Mouse (Mus musculus) naive thymus-derived CD4-positive, alpha-beta T cell, adult 2 months (primary cell): ENCODE results near the gene Rnaseh2a.

ENCODE experiments used
- DNase-seq: peaks from one replicate; pipeline ENCODE4 v3.0.0-alpha.2; 2011; ENCODE audit warnings: low read depth

Rnaseh2a gene

GRCm38 (mm10) chr8:84967532-84968304, 1.8 kb downstream of the Rnaseh2a start:
- no peak for DNase-seq

DNA sequence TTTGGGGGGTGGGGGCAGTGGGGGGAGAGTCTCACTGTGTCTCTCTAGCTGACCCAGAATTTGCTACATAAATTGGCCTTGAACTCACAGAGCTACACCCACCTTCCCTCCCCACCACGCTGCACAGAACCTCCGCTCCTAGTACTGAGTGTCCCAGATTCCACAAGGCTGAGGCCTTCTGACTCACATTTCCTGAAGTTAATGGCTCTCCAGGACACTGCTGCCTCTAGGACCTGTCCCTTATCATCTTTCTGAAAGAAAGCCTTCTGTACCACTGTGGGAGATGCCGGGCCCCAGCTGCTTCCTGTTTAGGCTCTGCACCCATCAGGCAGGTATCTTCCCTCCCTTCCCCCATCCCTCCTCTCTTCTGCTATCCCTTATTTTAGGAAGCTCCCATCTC, 3.0 kb downstream of the Rnaseh2a start:
- no peak for DNase-seq

- DNase-seq, result peak; percentile 94
Observed at GRCm38 (mm10) chr8:84965731-84966291, 3.8 kb downstream of the Rnaseh2a start.

GRCm38 (mm10) chr8:84963952-84964351, 5.6 kb downstream of the Rnaseh2a start:
- no peak for DNase-seq

- DNase-seq, result no peak
Observed at GRCm38 (mm10) chr8:84959811-84960210, 9.8 kb downstream of the Rnaseh2a start.

DNA sequence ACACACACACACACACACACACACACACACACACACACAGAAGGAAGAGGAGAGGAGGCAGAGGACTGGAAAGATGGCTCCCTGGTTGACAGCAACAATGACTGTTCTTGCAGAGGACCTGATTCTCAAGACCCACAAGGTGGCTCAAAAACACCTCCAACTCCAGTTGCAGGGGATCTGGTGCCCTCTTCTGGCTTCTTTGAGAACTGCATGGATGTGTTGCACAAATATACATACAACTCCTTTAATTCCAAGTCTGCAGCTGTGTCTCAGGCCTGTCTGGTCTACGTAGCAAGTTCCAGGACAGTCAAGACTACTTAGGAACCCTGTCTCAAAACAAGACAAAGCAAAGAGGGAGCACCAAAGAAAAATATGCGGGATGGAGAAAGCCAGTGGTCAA, 12.8 kb downstream of the Rnaseh2a start:
- peak; percentile 84 for DNase-seq

DNA sequence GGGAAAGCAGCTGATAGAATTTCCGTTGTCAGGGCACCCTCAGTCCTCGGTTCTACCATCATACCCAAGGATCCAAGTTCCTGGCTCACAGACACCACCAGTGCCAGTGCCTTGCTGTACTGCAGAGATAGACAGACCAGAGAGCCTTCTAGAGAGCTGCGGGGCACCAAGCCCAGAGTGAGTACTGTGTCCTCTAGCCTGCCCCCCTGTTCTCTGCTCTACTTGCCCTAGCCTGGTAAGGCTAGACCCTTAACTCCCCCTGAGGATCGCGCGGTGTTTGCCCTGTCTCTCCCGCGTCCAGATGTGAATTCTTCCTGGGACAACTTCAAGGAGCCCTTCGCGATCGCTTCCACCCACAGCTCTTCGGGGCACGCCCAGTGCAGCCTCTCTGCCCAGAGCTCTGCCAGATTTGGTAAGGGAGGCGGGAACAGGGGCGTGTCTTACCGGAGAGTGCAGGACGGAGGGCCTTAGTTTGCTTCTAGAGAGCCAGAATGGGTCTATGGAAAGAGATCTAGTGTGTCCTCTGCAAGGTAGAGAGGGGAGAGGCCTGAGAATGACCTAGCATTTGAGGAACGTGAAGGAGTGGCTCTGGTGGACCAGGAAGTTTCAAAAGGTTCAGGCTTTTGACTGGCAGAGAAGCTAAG, 16.8 kb downstream of the Rnaseh2a start:
- DNase-seq, result peak; percentile 44

DNA sequence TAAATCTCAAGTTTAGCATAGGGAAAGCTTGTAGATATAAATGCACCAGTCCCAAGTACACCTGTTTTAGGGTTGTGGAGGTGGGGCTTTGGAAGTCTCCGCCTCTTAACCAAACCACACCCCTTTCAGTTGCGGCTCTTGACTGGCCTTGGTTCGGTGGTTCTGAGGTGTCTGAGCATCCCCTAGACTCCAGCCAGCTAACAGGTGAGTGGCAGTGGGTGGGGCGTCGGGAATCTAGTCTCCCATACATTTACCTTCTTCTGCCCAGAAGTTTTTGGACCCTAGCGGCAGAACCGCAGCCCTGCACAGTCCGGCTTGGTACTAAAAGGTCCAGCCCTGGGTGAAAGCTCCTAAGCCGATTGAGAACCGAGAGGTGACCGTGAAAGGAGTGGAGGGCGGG, 19.8 kb downstream of the Rnaseh2a start:
- no peak for DNase-seq

- peak; percentile 60 for DNase-seq
Observed at GRCm38 (mm10) chr8:84947241-84947545, 22.4 kb downstream of the Rnaseh2a start.

DNA sequence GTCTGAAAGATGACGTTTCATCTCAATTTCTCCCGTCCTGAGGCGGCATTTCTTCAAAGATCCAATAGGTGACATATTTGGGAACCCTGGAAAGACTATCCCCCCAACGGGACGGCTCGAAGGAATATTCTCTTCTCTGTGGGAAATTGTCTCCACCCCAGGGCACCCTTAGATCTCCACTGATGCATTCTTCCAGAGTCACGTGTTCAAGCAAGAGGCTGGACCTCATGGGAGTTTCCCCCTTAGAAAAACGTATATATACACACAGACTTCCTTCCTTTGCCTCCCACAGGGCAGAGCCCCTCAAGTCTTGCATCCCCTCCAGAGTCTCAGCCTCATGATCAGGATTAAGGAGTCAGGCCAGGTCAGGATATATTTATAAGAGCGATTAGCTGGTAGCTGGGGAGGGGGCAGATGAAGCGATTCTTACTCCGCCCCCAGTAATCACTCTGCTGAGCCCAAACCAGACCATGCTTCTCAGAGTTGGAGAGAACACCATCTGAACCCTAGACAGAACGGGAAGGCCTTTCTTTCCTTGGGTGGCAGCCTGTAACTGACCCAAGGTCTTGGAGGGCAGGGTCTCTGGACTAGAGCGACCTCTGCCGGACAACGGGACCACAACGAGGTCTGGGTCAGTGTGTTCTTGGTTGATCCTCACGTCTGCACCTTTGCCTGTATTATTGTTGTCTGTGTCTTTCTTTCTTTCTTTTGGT, 22.9 kb downstream of the Rnaseh2a start, which contains the start of gene Rtbdn:
Gene Rtbdn, plus strand, starts transcription at position 464 of the 713 bp plus-strand sequence.
- DNase-seq, result peak; percentile 19

GRCm38 (mm10) chr8:84945633-84946527, 23.7 kb downstream of the Rnaseh2a start:
- no peak for DNase-seq

DNA sequence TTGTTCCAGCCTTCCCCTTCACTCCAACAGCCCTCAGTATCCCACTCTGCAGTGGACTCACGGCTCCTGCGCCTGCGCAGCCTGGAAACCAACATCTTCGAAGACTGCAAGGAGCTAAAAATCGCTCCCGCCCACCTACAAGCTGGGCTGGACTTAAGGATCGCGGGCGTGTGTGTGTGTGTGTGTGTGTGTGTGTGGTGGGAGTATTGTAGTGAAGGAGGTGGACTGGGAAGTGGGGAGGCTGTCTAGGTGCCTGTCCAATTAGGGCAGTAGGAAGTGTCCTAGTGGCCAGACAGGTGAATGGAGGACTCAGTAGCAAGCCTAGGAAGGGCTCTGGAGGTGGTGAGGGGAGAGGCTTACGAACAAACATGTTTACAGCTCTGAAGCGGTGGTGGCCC, 24.3 kb downstream of the Rnaseh2a start:
- no peak for DNase-seq

- DNase-seq, result peak; percentile 55
Observed at GRCm38 (mm10) chr8:84944478-84945160, 24.9 kb downstream of the Rnaseh2a start.

- no peak for DNase-seq
Observed at GRCm38 (mm10) chr8:84943699-84944098, 25.9 kb downstream of the Rnaseh2a start.

DNA sequence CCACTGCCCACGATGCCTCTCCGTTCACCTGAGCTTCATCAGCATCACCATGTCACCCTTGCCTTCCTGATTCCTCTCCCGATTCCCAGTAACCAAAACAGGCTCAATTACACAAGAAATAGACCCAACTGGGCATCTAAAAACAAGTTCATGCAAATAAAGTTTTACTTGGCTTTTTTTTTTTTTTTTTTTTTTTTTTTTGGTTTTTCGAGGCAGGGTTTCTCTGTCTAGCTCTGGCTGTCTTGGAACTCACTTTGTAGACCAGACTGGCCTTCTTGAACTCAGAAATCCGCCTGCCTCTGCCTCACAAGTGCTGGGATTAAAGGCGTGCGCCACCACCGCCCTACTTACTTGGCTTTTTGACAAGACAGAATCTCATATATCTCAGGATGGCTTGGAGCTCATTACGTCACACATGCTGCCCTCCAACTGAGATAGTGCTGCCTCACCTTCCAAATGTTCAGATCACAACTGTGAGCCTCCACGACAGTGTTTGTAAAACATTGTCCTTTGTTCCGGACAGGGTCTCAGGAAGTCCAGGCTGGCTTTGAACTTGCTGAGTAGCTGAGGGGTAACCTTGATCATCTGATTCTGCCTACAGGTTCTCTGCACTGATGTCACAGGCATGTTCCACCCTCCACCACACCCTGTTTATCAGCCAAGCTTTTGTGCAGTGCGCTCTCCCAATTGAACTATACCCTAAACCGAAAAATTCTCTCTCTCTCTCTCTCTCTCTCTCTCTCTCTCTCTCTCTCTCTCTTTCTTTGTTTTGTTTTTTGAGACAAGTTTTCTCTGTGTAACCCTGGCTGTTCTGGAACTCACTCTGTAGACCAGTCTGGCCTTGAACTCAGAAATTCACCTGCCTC, 31.7 kb downstream of the Rnaseh2a start:
- DNase-seq, result no peak

GRCm38 (mm10) chr8:84936962-84937546, 32.5 kb downstream of the Rnaseh2a start, which contains the start of gene Mast1:
Gene Mast1, minus strand, starts transcription at chr8:84937359.
- peak; percentile 80 for DNase-seq

DNA sequence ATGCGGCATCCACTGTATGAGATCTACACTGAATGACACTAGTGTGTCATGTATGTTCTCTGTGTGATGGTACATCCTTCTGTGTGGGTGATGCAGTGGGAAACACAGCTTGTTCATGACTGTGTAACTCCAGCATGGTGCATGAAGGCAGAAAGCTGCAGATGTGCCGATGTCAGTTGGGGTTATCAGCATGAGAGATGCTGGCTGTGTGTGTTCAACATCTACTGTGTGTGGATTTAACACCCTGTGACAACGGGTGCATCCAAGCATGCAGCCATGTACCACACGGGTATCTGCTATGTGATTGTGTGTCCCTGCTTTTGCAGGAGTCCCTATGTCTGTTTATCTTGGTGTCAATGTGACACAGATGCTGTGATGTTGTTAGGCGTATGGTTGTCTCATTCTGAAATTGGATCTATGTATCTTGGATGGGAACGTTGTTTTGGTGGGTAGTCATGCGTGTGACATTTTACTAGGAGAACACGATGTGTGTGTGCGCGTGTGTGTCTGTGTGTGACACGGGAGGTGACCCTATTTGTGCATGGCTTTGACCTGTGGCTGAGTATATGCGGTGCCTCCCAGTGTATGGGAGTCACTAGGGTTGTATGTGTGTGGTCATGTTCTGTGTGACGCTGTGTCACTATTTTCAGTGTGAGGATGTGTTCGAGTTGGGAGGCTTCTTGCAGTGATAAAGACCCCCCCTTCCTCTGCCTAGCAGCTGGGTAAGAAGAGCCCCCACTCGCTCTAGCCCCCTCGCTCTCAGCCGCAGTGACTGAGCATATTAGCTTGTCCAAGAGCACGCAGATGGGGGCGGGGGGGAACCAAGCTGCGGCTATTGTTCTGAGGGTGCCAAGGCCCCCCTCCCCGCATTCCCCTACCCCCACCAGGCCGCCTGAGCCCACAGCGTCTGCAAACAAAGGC, 33.3 kb downstream of the Rnaseh2a start:
- peak; percentile 29 for DNase-seq

- DNase-seq, result peak; percentile 23
Observed at GRCm38 (mm10) chr8:84935489-84935888, 34.1 kb downstream of the Rnaseh2a start.
